Mouse (Mus musculus): ENCODE data around the gene Ankrd13a.

GRCm38 (mm10) chr5:114750325-114750724 is 24.2 kb upstream of the Ankrd13a start:
- TF ChIP-seq CTCF (IDR thresholded peaks at IDR 0.05; ENCODE audit: control insufficient read depth, insufficient read depth, low read length) (no peak), POLR2A (IDR thresholded peaks at IDR 0.05; ENCODE audit: borderline replicate concordance, control insufficient read depth, low read depth, low read length) (no peak)
